Mouse (Mus musculus) ES-E14 (cell line): ENCODE results near the gene Scrn1. TPM values are rescaled to one million over a fixed set of nuclear protein-coding genes. Genes with fewer than 3 reads are reported as not detected.

ENCODE experiments used
- DNase-seq: peaks from one replicate; pipeline ENCODE4 v3.0.0-alpha.2; 2013; ENCODE audit warnings: low read depth, low spot score
- H3K27ac ChIP-seq: 2 replicates; pipeline ENCODE4 v1.5.1; 2012; ENCODE audit warnings: low read depth, mild to moderate bottlenecking, low read length, moderate library complexity, mixed read lengths; ENCODE audit not compliant: poor library complexity, insufficient read depth, severe bottlenecking
- H3K36me3 ChIP-seq: 2 replicates; pipeline ENCODE4 v1.6.1; 2012; ENCODE audit warnings: mild to moderate bottlenecking, low read length, moderate library complexity, mixed read lengths; ENCODE audit not compliant: control insufficient read depth, poor library complexity, insufficient read depth, severe bottlenecking
- H3K4me1 ChIP-seq, 2 experiments: fragments of 150-350 bp in 1 of 2; sonication (generic) in 1 of 2; 2 replicates each; pipeline ENCODE4 v1.6.1; 2012; ENCODE audit warnings: low read length in 2 of 2, mild to moderate bottlenecking in 1 of 2, mixed read lengths in 1 of 2; ENCODE audit not compliant: control insufficient read depth in 2 of 2, insufficient read depth in 2 of 2, poor library complexity in 1 of 2
- H3K4me3 ChIP-seq, 2 experiments: fragments of 150-350 bp in 1 of 2; sonication (generic) in 1 of 2; 2 replicates each; pipeline ENCODE4 v1.5.1; 2012; ENCODE audit warnings: low read length in 2 of 2, low read depth in 1 of 2, mild to moderate bottlenecking in 1 of 2, mixed read lengths in 1 of 2; ENCODE audit not compliant: insufficient read depth in 1 of 2, poor library complexity in 1 of 2, severe bottlenecking in 1 of 2
- H3K9ac ChIP-seq: 2 replicates; pipeline ENCODE4 v1.6.1; 2012; ENCODE audit warnings: low read depth, mild to moderate bottlenecking, low read length, mixed read lengths; ENCODE audit not compliant: poor library complexity, insufficient read depth, severe bottlenecking
- H3K9me3 ChIP-seq: fragments of 150-350 bp; sonication (generic); 2 replicates; pipeline ENCODE4 v1.6.1; 2012; ENCODE audit warnings: low read depth, mild to moderate bottlenecking, low read length; ENCODE audit not compliant: control insufficient read depth, insufficient read depth
- CHD2 ChIP-seq: IDR thresholded peaks from 2 replicates; pipeline ENCODE4 v1.6.1; 2014; ENCODE audit warnings: mild to moderate bottlenecking, low read depth, low read length, inconsistent platforms
- HCFC1 ChIP-seq: IDR thresholded peaks from 2 replicates; pipeline ENCODE4 v1.6.1; 2012; ENCODE audit warnings: low read length, inconsistent platforms, borderline replicate concordance; ENCODE audit not compliant: insufficient read depth
- MAFK ChIP-seq: IDR thresholded peaks from 2 replicates; pipeline ENCODE4 v1.6.1; 2014; ENCODE audit warnings: mild to moderate bottlenecking, low read depth, low read length, inconsistent platforms; ENCODE audit not compliant: insufficient read depth
- ZC3H11A ChIP-seq: IDR thresholded peaks from 2 replicates; pipeline ENCODE4 v1.6.1; 2012; ENCODE audit warnings: low read depth, mild to moderate bottlenecking, inconsistent platforms, low read length, borderline replicate concordance
- ZNF384 ChIP-seq: IDR thresholded peaks from 2 replicates; pipeline ENCODE4 v1.6.1; 2012; ENCODE audit warnings: low read depth, low read length, inconsistent platforms
- in situ Hi-C, 2 experiments: fragments of 600-800 bp; cut with MboI; formaldehyde crosslinking; loops; one replicate each; pipeline ENCODE4 v1.15.1; 2025; ENCODE audit warnings: low sequenced_read_pairs in 2 of 2, inconsistent platforms in 1 of 2; ENCODE audit not compliant: unreplicated experiment in 2 of 2
- total RNA-seq: library from RNA; depleted of rRNA; stranded (reverse); fragments of 300-350 nt; gene quantifications from 2 replicates; pipeline ENCODE4 v1.2.3, GENCODE M21; 2012

Gene Scrn1
- total RNA-seq, 1 experiment = 8.9 TPM

DNA sequence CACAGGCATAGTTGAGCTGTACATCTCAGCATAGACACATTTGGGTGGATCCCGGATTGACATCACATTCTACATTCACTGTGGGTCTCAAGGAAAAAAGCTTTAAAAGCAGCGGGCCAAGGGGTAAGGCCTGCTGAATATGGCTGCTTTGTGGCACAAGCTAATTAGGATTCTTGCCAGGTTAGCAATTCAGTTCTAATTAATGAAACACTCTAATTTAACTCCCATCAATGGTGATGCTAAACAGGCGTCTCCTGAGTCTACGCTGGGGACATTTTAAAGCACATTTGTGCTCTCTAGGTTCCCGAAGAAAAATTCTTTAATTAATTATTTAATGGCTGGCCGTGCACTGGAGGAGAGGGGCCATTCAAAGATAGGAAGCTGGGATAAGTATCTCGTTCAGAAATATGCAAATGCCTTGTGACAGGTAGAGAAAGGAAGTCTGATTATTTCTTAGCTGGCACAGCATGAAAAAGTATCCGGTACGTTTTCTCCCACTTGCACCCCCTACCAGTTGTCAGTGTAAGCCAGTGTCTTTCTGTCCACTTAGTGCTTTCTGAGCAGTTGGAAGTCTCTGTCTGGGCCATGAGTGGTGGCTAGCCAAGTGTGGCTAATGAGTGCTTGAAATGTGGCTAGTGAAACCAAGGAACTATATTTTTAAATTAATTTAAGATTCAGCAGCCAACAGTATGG, 13.4 kb downstream of the Scrn1 start:
- Histone ChIP-seq H3K4me3 (no peak overlapping the region), H3K4me1 (0 out of 4 replicates have a peak, but pooled peaks cover 0 to 2% of the 10 kb centered on the region in 2 experiments)

DNA sequence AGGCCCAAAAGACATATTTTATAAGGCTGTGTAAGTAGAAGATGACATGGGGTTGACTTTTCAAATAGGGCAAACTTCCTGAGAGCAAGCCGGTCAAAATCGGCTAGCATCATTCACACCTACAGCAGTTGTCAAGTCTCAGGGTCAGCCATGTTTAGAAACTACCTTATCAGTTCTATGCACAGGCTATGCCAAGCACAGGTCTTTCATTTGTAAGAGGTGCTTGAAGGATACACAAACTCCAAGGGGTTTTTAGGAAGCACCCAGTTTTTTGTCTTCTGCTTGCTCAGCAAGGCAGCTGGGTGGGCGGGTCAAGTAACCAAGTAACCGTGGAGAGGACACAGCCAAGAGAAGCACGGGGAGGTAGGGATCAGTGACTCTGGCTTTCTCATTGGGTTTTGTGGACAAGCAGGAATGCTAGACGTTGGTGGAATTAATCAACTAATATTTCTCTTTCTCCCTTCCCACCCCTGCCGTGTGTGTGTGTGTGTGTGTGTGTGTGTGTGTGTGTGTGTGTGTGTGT, 15.4 kb downstream of the Scrn1 start:
- Histone ChIP-seq H3K4me1 (0 out of 4 replicates have a peak, but pooled peaks cover 0 to 2% of the 10 kb centered on the region in 2 experiments), H3K27ac (no peak overlapping the region), H3K4me3 (no peak overlapping the region), H3K9ac (no peak overlapping the region), H3K9me3 (no peaks in the 10 kb centered on the region), H3K36me3 (0 out of 2 replicates have a peak, but pooled peaks cover 2% of the 10 kb centered on the region)
- TF ChIP-seq MAFK (no peak), ZC3H11A (no peak), HCFC1 (no peak), CHD2 (no peak), ZNF384 (no peak)
- in situ Hi-C loops = no loop called here
- DNase-seq = no peak

More for the DNA sequence above, 13.4 kb downstream of the Scrn1 start:
- Histone ChIP-seq H3K9me3 (no peaks in the 10 kb centered on the region), H3K9ac (no peak overlapping the region), H3K36me3 (0 out of 2 replicates have a peak, but pooled peaks cover 2% of the 10 kb centered on the region), H3K27ac (no peak overlapping the region)
- no peak for DNase-seq
- in situ Hi-C loops = no loop called here
- TF ChIP-seq ZNF384 (no peak), CHD2 (no peak), HCFC1 (no peak), ZC3H11A (no peak), MAFK (no peak)

- Histone ChIP-seq H3K27ac (no peak overlapping the region), H3K36me3 (0 out of 2 replicates have a peak, but pooled peaks cover 2% of the 10 kb centered on the region)
Measured at GRCm38 (mm10) chr6:54549311-54549710, 17.0 kb downstream of the Scrn1 start.

GRCm38 (mm10) chr6:54548314-54549019, 17.8 kb downstream of the Scrn1 start:
- TF ChIP-seq HCFC1 (no peak), CHD2 (no peak)
- no peak for DNase-seq
- H3K27ac ChIP-seq = no peak overlapping the region
- no peaks in the 10 kb centered on the region for H3K4me1 ChIP-seq
- in situ Hi-C loops = no loop called here
- no peak overlapping the region for H3K9ac ChIP-seq
- H3K36me3 ChIP-seq = no peaks in the 10 kb centered on the region
- H3K4me3 ChIP-seq = no peak overlapping the region
- no peaks in the 10 kb centered on the region for H3K9me3 ChIP-seq

More at GRCm38 (mm10) chr6:54549311-54549710, 17.0 kb downstream of the Scrn1 start:
- TF ChIP-seq HCFC1 (no peak), MAFK (no peak), ZC3H11A (no peak), CHD2 (no peak), ZNF384 (no peak)
- no peak for DNase-seq
- Histone ChIP-seq H3K9ac (no peak overlapping the region), H3K9me3 (no peaks in the 10 kb centered on the region), H3K4me1 (0 out of 4 replicates have a peak, but pooled peaks cover 0 to 2% of the 10 kb centered on the region in 2 experiments), H3K4me3 (no peak overlapping the region)
- in situ Hi-C loops = no loop called here
